Mouse (Mus musculus) heart, embryonic 14.5 days (tissue): ENCODE measurements at regions not wholly inside any gene's neighbourhood (a gene's known extent, or its start where the extent isn't known, plus 50 kb on each side); places are given as distances from the start of the nearest gene placed in this dataset.

Experiments
- ATAC-seq: fragments of 200-750 bp; cut with Nextera tagmentation; 2 replicates; pipeline ENCODE4 v1.8.0; 2017; ENCODE audit warnings: low read depth, moderate TSS enrichment; ENCODE audit not compliant: insufficient number of reproducible peaks, insufficient read depth, low FRiP score
- H3K27ac ChIP-seq, 2 experiments: fragments of 200-500 bp in 1 of 2; fragments of 300-500 bp in 1 of 2; sonication (generic) in 1 of 2; replicated peaks in 1 of 2; 2 replicates each; pipeline ENCODE4 v1.5.1; 2012 to 2014; ENCODE audit warnings: low read depth in 2 of 2, low read length in 2 of 2, control low read depth in 1 of 2, mild to moderate bottlenecking in 1 of 2, mixed read lengths in 1 of 2; ENCODE audit not compliant: control insufficient read depth in 1 of 2, insufficient read depth in 1 of 2
- H3K27me3 ChIP-seq: fragments of 300-500 bp; sonication (generic); 2 replicates; pipeline ENCODE4 v1.6.1; 2014; ENCODE audit warnings: mild to moderate bottlenecking, low read length, control low read depth; ENCODE audit not compliant: control insufficient read depth, insufficient read depth
- H3K36me3 ChIP-seq: fragments of 300-500 bp; sonication (generic); 2 replicates; pipeline ENCODE4 v1.6.1; 2014; ENCODE audit warnings: mild to moderate bottlenecking, control low read depth, low read length, mixed read lengths; ENCODE audit not compliant: control insufficient read depth, insufficient read depth
- H3K4me1 ChIP-seq, 2 experiments: fragments of 200-500 bp in 1 of 2; fragments of 300-500 bp in 1 of 2; sonication (generic) in 1 of 2; 2 replicates each; pipeline ENCODE4 v1.6.1; 2012 to 2014; ENCODE audit warnings: low read length in 2 of 2, control low read depth in 1 of 2, mixed read lengths in 1 of 2; ENCODE audit not compliant: control insufficient read depth in 2 of 2, insufficient read depth in 2 of 2
- H3K4me2 ChIP-seq: fragments of 300-500 bp; sonication (generic); 2 replicates; pipeline ENCODE4 v1.6.1; 2014; ENCODE audit warnings: mild to moderate bottlenecking, low read length
- H3K4me3 ChIP-seq, 2 experiments: fragments of 200-500 bp in 1 of 2; fragments of 300-500 bp in 1 of 2; sonication (generic) in 1 of 2; 2 replicates each; pipeline ENCODE4 v1.5.1; 2012 to 2014; ENCODE audit warnings: low read length in 2 of 2, mild to moderate bottlenecking in 2 of 2, control low read depth in 1 of 2, low read depth in 1 of 2, moderate library complexity in 1 of 2; ENCODE audit not compliant: control insufficient read depth in 1 of 2, insufficient read depth in 1 of 2
- H3K9ac ChIP-seq: fragments of 300-500 bp; sonication (generic); 2 replicates; pipeline ENCODE4 v1.6.1; 2014; ENCODE audit warnings: mild to moderate bottlenecking, low read length
- H3K9me3 ChIP-seq: fragments of 300-500 bp; sonication (generic); 2 replicates; pipeline ENCODE4 v1.6.1; 2016; ENCODE audit warnings: low read length, control low read depth; ENCODE audit not compliant: control insufficient read depth
- WGBS: fragments of 180-500 bp; shearing (Covaris S2); extraction: QIAGEN DNeasy Blood & Tissue Kit; methylation state at CpG from one replicate; pipeline ENCODE4 v1.1.7; 2014; 5-methylcytosine and 5-hydroxymethylcytosine counted together

- H3K4me2 ChIP-seq = no peak overlapping the region
- H3K27ac ChIP-seq = no peak overlapping the region
- H3K36me3 ChIP-seq = no peaks in the 10 kb centered on the region
- H3K4me3 ChIP-seq = no peak overlapping the region
- 73% methylated on average over 4 of the region's 4 CpGs for WGBS
- H3K9me3 ChIP-seq = no peaks in the 10 kb centered on the region
- no peaks in the 10 kb centered on the region for H3K4me1 ChIP-seq
- no peak for ATAC-seq
- no peaks in the 10 kb centered on the region for H3K27me3 ChIP-seq
- no peak overlapping the region for H3K9ac ChIP-seq
Observed at GRCm38 (mm10) chr8:49282401-49282800, 438.6 kb upstream of the Tenm3 start.

- H3K27ac ChIP-seq = no peak overlapping the region
- no peaks in the 10 kb centered on the region for H3K36me3 ChIP-seq
- no peaks in the 10 kb centered on the region for H3K4me1 ChIP-seq
- H3K4me2 ChIP-seq = no peak overlapping the region
- WGBS = 78% methylated on average over 5 of the region's 5 CpGs
- H3K9ac ChIP-seq = no peak overlapping the region
- H3K27me3 ChIP-seq = no peaks in the 10 kb centered on the region
- H3K4me3 ChIP-seq = no peak overlapping the region
- ATAC-seq = no peak
- H3K9me3 ChIP-seq = no peaks in the 10 kb centered on the region
Observed at GRCm38 (mm10) chr8:49281254-49281653, 437.5 kb upstream of the Tenm3 start.

- no peaks in the 10 kb centered on the region; the same call in 1 of the 2 replicates for H3K27me3 ChIP-seq
- no peak for ATAC-seq
- no peak overlapping the region for H3K27ac ChIP-seq
- 85% methylated on average over 4 of the region's 4 CpGs for WGBS
- no peak overlapping the region for H3K4me3 ChIP-seq
- no peaks in the 10 kb centered on the region for H3K9me3 ChIP-seq
- peaks cover 2 to 4% of the 10 kb centered on the region in 2 experiments; a peak in 1 of 4 replicates for H3K4me1 ChIP-seq
- no peak overlapping the region for H3K4me2 ChIP-seq
- H3K9ac ChIP-seq = no peak overlapping the region
- no peaks in the 10 kb centered on the region for H3K36me3 ChIP-seq
Observed at GRCm38 (mm10) chr8:49274031-49274430, 430.3 kb upstream of the Tenm3 start.

- no peak overlapping the region for H3K9ac ChIP-seq
- no peak overlapping the region for H3K4me2 ChIP-seq
- WGBS = 91% methylated on average over 1 of the region's 1 CpGs
- H3K9me3 ChIP-seq = no peaks in the 10 kb centered on the region
- no peak overlapping the region for H3K27ac ChIP-seq
- no peak overlapping the region for H3K4me3 ChIP-seq
- peaks cover 2 to 4% of the 10 kb centered on the region in 2 experiments; a peak in 1 of 4 replicates for H3K4me1 ChIP-seq
- no peak for ATAC-seq
- no peaks in the 10 kb centered on the region for H3K36me3 ChIP-seq
- no peaks in the 10 kb centered on the region; the same call in 1 of the 2 replicates for H3K27me3 ChIP-seq
Observed at GRCm38 (mm10) chr8:49273109-49273508, 429.4 kb upstream of the Tenm3 start.

GRCm38 (mm10) chr8:49263416-49263815 lies 419.7 kb upstream of the Tenm3 start:
- no peaks in the 10 kb centered on the region for H3K36me3 ChIP-seq
- H3K27ac ChIP-seq = no peak overlapping the region
- no peak for ATAC-seq
- no peaks in the 10 kb centered on the region for H3K27me3 ChIP-seq
- no peak overlapping the region for H3K4me3 ChIP-seq
- H3K4me1 ChIP-seq = peaks cover 2 to 5% of the 10 kb centered on the region in 2 experiments; a peak in 2 of 4 replicates
- no peak overlapping the region for H3K9ac ChIP-seq
- H3K4me2 ChIP-seq = no peak overlapping the region
- WGBS = 50% methylated on average over 6 of the region's 6 CpGs
- no peaks in the 10 kb centered on the region for H3K9me3 ChIP-seq

GRCm38 (mm10) chr8:49262797-49263196 lies 419.0 kb upstream of the Tenm3 start:
- no peak overlapping the region for H3K9ac ChIP-seq
- H3K27ac ChIP-seq = no peak overlapping the region
- H3K36me3 ChIP-seq = no peaks in the 10 kb centered on the region
- H3K4me1 ChIP-seq = peaks cover 2 to 5% of the 10 kb centered on the region in 2 experiments; a peak in 2 of 4 replicates
- H3K27me3 ChIP-seq = no peaks in the 10 kb centered on the region
- 87% methylated on average over 3 of the region's 3 CpGs for WGBS
- no peaks in the 10 kb centered on the region for H3K9me3 ChIP-seq
- H3K4me3 ChIP-seq = no peak overlapping the region
- H3K4me2 ChIP-seq = no peak overlapping the region
- no peak for ATAC-seq

- Histone ChIP-seq H3K4me2 (no peak overlapping the region), H3K27ac (no peak overlapping the region), H3K36me3 (no peaks in the 10 kb centered on the region), H3K9me3 (no peaks in the 10 kb centered on the region), H3K9ac (no peak overlapping the region), H3K27me3 (no peaks in the 10 kb centered on the region), H3K4me1 (no peaks in the 10 kb centered on the region), H3K4me3 (no peak overlapping the region)
- ATAC-seq = no peak
- 57% methylated on average over 2 of the region's 2 CpGs for WGBS
Observed at GRCm38 (mm10) chr8:49255954-49256353, 412.2 kb upstream of the Tenm3 start.

- H3K4me2 ChIP-seq = no peak overlapping the region
- no peak for ATAC-seq
- H3K27ac ChIP-seq = no peak overlapping the region
- 74% methylated on average over 3 of the region's 3 CpGs for WGBS
- H3K4me3 ChIP-seq = no peak overlapping the region
- H3K9ac ChIP-seq = no peak overlapping the region
- H3K36me3 ChIP-seq = no peaks in the 10 kb centered on the region
- H3K27me3 ChIP-seq = no peaks in the 10 kb centered on the region
- no peaks in the 10 kb centered on the region for H3K4me1 ChIP-seq
- H3K9me3 ChIP-seq = no peaks in the 10 kb centered on the region
Observed at GRCm38 (mm10) chr8:49254311-49254828, 410.6 kb upstream of the Tenm3 start.
